Mouse (Mus musculus): ENCODE measurements around the gene Men1.

DNA sequence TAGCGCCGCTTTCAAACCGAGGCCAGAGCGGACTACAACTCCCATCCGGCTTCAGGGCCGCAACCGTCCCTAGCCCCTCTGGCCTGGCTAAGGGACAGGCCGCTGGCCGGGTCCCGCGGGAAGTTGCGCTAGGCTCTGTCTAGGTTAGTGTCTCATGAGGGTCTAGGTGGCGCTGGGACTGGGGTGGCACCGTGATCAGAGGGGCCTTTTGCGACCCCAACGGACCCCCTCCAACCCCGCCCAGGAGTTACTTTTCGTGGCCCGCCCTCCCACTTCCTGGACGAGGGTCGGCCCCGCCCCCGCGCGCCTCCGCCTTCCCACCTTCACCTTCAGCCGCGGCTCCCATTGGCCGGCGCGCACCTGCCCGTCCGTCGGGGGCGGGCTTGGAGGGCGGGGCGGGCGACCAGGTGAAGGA, 28.6 kb upstream of the Men1 start, which contains the start of gene Cdc42bpg:
- TF ChIP-seq POLR2A (IDR thresholded peaks at IDR 0.05; ENCODE audit: borderline replicate concordance, low read depth, low read length) (no peak), CTCF (IDR thresholded peaks at IDR 0.05; ENCODE audit: low read depth, low read length) (no peak)
